Mouse (Mus musculus): Measurements from ENCODE around the gene Ndufs6.

Ndufs6 gene

DNA sequence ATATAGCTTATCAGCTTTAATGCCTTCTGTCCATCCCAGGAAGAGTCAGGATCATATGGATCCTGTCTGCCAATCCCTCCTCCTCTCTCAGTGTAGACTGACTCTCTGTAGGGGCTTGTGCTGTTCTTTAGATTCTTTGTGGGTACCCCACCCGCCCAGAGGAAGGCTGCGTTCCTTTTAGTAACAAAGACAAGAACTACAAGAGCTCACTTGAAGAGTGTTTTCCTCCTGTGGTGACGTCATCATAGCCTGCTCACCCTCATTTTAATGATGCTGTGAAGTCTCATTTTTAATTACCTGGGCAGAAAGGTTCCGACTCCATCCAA lies 22.3 kb downstream of the Ndufs6 start:
- DNase-seq (ENCODE audit: low spot score) = no peak

DNA sequence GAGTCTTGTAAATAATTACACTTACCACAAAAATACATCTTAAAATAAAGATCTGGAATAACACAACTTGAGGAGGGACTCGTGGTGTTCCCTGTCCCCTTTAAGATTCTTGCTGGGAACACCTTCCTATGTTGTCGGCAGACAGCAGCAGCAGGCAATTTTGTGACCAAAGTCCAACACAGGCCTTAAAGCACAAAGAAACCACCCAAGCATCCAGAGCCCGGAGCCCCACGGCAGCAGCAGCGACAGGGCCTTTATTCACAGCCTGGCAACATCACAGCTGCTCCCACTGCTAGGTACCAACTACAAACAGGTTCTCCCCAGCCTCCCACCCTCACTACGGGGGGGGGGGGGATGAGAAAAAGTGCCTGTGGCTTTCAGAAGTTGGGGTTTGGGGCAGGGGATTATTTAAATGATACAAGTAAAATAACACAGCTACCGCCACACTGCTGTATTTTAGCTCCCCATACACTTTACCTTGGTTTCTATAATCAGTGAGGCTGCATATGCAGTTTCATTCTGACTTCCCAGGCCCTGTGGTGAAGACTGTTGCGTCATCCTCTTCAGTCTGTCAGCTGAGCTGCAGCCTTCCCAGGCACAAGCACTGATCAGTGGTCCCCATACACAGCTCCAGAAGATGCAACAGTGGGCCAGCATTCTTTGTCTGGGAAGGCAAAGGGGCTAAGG lies 22.8 kb downstream of the Ndufs6 start:
- no peak for DNase-seq (ENCODE audit: low spot score)

DNA sequence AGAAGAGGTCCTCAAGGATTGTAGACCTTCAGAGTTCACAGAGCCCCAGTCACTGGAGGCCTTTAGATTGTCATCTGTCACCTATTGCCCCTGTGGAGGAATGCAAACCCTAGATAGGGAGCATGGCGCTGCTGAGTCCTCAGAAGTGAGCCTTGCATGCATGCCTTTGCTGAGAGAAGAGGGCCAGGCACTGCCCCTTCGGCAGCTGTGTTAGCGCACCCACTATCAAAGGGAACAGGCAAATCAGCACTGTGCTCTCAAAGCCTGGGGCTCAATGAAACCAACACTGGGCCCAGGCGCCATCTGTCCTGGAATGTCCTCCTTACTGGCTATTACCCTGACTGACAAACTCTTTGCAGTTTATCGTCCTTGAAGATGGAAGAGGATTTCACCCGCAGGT lies 23.6 kb downstream of the Ndufs6 start:
- no peak for DNase-seq (ENCODE audit: low spot score)

DNA sequence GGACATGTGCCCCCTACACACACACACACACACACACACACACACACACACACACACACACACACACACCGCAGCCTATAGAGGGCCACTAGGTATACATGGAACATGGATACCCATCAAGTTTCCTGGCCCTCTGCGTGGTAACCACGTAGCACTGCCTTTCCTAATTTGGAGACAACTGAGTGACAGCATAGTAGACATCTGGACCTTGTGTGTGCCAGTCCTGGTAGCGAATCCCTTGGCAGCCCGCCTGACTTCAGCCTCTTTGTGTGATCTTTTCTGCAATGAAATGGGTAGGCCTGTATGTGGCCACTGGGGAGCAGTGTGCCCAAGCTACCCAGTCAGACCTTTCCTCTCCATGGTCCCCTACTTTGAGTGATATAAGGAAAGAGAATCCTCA lies 29.0 kb downstream of the Ndufs6 start:
- DNase-seq (ENCODE audit: low spot score) = no peak

DNA sequence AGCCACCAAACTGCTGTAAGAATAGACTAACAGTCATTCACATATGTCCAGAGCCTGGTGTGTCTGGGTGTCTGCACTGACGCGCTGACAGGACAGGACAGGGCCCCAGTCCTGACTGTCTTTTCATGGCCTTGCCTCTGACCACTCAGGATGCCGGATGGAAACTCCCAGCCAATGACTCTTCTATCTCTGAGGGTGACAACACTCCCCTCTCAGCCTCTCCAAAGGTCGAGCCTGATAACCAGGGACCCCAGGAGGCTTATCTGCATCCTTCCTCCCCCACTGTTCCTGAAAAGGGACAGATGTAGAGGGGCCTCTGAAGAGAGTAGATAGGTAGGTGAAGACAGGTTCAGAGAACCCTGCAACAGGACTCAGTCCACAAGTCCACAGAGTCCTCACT lies 29.6 kb downstream of the Ndufs6 start:
- DNase-seq (ENCODE audit: low spot score) = no peak

DNA sequence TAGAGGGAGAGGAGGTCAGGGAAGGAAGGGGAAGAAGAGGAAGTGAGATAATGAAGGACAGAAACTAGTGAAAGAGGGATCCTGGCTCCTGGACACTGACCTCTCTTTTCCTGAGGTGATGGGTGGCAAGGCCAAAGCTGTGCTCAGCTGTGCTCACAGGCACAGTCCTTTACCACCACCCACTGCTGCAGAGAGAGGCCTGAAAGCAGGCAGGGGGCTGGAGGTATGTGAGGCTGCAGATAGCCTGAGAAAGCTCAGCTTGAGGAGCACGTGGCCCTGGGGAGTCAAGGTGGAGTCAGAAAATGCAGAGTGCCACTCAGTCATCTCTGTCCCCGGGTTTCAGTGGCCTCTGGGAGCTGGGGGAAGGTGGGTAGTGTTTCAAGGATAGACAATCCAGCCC lies 37.2 kb downstream of the Ndufs6 start:
- no peak for DNase-seq (ENCODE audit: low spot score)

DNA sequence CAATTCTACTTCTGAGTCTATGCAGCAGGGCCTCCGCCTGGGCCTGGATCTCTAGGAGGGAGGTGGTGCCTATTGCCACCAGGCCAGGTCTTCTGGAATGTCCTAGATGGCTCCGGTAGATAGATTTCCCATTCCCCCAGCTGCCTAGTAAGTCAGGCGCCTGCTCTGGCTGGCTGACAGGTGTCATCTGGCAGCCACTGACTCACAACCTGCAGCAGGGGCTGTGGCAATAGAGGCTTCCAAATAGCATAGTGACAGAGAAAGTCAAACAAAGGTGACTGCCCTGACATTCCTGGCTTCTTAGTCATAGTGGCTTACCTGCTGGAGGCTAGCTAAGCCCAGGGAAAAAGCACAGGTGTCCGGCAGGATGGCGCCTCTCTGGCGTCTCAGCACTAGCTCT lies 38.1 kb downstream of the Ndufs6 start:
- DNase-seq (ENCODE audit: low spot score) = no peak

DNA sequence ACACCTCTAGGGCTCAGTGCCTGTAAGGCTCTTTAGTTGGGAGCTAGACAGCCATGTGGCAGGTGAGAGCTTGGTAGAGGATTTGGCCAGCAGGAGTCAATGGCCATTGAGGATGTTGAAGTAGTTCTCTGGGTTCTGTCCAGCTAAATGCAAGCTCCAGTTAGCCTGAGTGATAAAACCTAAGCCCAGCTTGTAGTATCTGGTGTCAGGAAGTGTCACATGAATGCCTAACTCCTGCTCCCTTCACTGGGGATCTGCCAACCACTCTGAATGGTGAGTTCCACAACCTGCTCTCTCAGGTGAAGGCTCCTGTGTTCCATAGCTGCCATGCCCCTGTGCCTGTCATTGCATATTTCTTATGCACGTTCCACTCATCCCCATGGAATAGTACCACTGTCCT lies 44.8 kb downstream of the Ndufs6 start:
- no peak for DNase-seq (ENCODE audit: low spot score)

DNA sequence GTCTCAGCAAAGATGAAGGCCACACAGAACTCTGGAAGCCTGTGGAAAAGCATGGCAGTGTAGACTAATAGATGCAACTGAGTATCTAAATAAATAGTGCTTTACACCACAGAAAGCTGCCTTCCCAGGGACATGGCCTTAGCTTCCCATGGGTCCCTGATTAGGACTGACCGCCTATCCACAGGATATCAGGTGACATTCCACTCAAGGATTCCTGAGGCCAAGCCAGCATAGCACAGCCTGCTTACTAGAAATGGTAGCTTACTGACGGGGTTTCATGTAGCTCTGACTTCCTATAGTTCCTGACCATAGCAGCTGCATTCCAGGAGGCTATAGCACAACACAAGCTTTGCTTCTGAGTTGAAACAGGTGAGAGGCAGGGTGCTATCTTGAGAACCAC lies 45.9 kb downstream of the Ndufs6 start:
- no peak for DNase-seq (ENCODE audit: low spot score)

DNA sequence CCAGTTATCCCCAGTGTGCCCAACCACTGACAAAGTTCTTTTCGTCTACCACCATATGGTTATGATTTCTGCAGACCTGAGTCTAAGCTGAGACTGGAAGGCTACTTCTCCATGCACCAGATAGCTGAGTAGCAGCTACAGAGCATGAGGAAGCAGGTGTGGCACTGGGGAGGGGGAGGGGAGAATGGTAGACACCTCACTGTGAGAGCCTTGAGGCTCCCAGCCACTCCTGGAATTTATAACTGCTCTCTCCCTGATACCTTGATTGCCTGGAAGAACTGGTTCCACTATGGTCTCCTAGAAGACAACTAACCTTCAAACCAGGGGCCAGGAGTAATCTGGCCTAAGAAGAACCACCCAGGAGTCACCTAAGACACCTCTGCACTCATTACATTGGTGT lies 49.1 kb downstream of the Ndufs6 start:
- no peak for DNase-seq (ENCODE audit: low spot score)

DNA sequence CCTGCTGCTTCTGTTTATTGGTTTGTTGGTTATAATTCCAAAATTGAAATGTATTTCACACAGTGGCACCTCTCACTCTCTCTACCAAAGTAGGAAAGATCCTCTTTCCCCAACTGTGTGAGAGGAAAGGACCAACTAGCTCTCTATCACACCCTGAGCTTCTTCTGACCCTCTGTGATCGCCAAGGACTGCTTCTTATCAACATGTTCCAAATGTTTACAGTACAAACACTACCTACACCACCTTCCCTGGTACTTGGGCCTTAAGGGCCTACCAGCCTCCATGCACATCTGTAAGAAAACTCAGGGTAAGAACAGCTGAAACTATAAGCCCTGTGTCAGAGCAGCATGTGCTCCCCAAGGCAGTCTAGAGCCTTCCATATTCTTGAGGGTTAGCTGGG lies 50.5 kb downstream of the Ndufs6 start:
- DNase-seq (ENCODE audit: low spot score) = no peak

DNA sequence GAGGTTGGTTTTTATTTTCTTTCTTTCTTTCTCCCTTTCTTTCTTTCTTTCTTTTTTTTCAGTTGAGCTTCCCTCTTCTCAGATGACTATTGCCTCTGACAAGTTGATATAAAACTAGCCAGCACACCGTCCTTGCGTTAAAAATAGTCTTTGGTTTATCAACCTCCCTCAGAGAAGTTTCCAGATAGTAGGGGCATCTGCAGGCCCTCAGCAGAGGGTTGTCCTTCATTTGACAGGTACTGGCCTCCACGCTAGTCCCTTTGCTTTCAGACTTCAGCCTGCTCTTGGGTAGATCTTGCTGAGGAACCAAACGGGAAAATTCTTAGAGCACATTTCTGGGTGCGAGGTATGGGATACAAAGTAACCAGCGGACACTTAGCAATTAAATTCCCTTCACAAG lies 51.0 kb downstream of the Ndufs6 start:
- DNase-seq (ENCODE audit: low spot score) = no peak

DNA sequence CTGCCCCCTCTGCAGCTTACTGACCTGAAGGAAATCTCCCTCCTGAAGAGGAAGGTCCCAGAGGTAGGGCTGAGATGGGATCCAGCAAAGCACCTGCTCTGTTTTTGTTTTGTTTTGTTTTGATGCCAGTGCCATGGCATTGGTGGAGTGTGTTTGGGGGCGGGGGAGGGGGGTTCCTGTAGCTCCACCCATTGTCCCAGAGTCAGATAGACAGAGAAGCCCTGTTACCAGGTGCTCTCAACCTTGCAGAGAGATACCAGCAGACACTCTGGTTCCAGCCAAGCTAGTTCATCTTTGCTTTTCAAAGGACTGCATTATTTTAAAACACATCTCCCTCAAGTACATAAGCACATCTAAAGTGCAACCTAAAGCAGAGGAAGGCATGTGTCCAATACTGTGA lies 54.8 kb downstream of the Ndufs6 start:
- DNase-seq (ENCODE audit: low spot score) = no peak

DNA sequence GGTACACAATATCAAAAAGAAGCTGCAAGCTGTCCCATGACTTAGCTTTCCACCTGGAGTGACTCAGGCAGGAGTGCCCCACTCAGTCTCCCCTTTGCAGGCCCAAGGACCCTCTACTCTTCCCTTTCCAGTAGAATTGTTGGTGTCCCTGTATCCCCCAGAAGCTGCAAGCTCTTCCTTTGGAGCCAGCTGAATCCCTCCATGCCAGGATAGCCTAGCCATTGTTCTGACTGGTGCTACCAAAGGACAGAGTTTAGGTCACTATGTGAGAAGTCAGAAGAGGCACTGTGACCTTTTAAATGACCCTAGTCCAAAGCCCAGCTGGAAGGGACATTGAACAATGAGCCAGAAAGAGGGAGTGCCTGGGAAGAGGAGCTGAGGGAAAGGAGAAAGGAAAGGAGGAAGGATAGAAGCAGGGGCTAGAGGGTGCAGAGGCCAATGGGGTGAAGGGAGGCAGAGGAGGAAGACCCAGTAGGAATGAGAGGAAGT lies 55.5 kb downstream of the Ndufs6 start:
- no peak for DNase-seq (ENCODE audit: low spot score)

DNA sequence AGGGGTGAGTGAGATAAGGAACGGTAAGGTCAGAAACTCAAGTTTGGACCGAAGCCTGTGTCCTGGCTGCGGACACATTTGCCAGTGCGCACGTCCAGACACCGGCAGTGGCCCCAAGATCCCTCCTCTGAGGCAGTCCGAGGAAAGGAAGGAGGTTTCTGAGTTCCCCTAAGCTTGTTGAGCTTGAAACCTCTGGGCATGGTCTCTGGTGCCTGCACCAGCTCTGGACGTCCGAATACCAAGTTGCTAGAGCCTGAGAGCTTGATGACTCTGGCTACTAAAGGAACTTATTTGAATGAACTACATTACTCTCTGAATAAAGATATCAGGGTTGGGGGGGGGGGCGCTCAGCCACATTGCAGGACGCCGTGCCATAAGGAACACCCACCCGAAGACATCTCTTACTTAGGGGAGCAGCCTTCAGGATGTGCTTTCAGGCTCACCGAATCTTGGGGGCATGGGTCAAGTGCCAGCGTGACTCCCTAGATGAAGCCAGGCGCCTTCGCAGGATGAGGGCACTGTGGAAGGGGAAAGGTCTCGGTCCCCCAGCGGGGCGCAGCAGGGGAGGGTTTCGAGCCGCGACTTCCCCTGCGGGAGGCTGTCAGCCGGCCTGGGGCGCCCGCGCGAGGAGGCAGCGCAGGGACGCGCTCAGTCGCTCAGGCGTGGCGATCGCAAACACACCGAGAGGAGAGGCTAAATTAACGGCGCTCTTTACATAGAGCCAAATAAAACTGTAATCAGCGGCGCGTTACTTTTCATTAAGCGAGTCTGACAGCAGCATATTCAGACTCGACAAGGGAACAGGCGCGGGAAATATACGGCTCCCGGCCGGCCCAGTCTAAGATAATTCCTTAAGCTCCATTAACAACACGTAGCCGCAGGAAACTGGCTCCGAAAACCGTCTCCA lies 56.8 kb downstream of the Ndufs6 start:
- DNase-seq (ENCODE audit: low spot score) = no peak

DNA sequence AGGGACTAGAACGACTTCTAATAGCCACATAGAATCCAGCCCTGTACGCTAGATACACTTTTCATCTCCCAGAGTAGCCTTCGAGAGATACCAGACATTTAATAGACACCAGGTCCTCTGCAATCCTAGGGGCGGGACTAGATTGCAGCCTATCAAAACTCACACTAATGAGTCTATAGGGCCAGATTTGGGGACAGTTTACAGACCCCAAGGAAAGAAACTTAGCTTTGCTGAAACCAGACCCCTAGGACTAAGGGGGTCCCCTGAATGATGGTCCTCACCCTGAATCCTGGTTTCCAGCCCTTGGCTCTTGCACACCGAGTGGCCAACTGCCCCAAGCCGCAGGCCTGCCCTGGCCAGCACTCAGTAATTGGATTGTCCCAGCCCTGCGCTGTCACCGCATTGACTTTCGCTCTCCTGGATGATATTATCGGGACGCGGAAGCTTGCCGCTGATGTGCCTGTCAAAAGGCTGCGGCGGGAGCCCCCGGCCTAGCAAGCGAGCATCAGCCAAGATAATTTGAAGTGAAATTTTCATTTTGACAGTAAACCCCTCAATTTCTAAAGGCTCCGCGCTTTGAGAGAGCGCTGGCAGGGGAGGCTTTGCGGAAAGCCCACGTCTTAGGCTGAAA lies 57.8 kb downstream of the Ndufs6 start:
- DNase-seq (ENCODE audit: low spot score) = no peak

DNA sequence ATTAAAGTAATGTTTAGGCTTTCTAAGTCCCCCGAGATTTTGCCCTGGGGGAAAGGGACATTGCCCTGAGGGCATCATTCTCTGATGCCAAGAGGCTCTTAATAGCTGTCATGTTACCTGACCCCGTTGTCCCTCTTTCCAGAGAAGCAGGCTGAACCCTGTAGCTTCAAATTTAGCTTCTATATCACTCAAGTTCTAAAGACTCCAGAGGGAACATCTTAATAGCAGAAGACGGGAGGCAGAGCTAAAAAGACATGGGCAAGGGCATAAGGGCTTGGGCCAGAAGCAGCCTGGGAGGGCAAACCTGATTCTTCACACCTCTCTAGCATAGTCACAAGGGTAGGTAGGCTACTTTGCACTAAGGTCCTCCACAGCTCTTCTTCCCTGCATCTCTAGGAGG lies 58.5 kb downstream of the Ndufs6 start:
- DNase-seq (ENCODE audit: low spot score) = no peak

All from testis, postnatal 10 days (tissue).